Mouse (Mus musculus): Measurements from ENCODE around the gene Tfip11.

The Tfip11 gene

DNA sequence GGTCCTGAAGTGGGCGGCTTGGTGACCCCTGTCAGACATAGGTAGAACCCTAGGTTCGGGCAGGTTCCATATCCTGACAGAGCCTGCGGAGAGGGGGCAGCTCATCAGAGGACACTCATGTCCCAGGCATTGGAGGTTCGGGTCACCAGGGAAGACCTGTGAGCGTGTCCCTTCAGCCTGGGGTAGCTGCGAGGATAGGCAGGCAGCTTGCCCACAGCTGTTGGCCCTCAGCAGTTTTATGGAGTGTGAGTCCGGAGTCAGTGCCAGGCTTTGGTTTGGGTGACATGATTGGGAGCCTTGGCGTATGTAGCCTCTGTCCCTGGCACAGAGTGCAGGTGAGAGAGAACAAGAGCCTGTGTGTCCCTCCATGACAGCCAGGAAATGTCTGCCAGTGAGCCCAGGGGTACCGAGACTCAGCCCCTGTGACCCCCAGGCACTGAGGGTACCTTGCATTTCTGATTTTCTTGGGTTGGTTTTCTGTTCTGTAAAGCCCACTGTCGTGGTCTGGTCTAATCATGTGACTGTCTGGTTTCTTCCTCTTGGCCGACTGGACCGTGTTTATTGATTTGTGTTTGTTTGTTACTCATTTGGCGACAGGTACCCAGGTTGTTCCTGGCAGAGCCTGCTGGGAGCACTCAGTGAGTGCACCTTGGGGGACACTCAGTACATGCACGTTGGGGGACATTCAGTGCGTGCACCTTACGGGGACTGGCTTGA is 36.2 kb upstream of the Tfip11 start:
- WGBS = 71% methylated on average over 16 of the region's 16 CpGs

DNA sequence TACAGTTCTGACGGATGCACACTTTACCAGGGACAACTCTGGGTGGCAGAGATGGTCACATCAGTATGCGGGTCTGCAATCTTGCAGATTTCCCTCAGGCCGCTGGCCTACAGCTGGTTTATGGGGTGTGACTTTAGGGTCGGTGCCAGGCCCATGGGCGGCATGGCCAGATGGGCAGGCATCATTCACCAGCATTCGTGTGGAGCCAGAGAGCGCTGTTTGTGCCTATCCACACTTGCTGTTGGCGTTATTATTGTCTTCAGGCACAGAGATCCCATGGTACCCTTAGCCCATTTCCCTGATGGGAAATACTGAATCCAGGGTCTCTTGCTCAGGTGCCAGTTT is 35.6 kb upstream of the Tfip11 start:
- 75% methylated on average over 8 of the region's 8 CpGs for WGBS

DNA sequence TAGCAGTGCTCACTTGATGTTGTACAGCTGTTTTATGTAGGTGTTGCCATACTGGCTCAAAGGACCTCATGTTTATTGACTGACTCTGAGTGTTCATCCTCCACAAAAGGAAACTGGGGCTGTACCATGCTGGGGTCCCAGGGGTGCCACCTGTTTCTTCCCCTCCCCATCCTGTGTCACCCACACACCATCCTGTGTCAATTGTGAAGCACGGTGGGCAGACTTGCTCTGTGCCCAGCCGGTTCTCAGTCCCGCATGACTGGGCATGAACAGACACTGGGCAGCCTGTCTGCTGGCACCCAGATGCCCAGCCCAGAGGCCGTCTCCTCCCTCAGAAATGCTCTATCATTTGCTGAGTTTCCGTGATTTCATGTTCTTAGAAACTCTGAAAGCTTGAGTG is 34.3 kb upstream of the Tfip11 start:
- WGBS = 59% methylated on average over 5 of the region's 5 CpGs

- 65% methylated on average over 17 of the region's 17 CpGs for WGBS
Measured at GRCm38 (mm10) chr5:112292343-112292980, 33.7 kb upstream of the Tfip11 start.

GRCm38 (mm10) chr5:112293800-112294199 is 32.4 kb upstream of the Tfip11 start:
- WGBS = 75% methylated on average over 2 of the region's 2 CpGs

GRCm38 (mm10) chr5:112294696-112295095 is 31.5 kb upstream of the Tfip11 start:
- WGBS = 76% methylated on average over 4 of the region's 4 CpGs

DNA sequence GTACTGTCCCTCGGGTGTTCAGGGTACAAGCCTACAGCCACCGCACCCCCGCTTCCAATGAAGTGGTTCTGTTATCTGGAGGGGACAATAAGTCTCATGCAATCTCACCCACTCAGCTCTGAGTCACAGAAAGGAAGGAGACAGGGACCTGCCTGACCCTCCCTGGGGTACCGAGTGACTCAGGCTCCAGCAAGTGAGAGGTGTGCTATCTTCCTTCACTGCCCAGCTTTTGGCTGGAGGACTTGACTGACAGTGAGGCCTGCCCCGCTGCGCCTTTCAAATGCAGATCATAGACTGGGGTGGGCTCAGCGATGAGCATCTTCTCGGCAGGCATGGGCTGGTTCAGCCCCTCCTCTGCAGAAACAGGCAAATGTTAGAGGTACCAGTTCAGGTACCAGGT is 31.0 kb upstream of the Tfip11 start:
- WGBS = 67% methylated on average over 8 of the region's 8 CpGs

- 75% methylated on average over 8 of the region's 8 CpGs for WGBS
Measured at GRCm38 (mm10) chr5:112295564-112295963, 30.6 kb upstream of the Tfip11 start.

GRCm38 (mm10) chr5:112296404-112297181 is 29.6 kb upstream of the Tfip11 start:
- WGBS = 39% methylated on average over 6 of the region's 6 CpGs

DNA sequence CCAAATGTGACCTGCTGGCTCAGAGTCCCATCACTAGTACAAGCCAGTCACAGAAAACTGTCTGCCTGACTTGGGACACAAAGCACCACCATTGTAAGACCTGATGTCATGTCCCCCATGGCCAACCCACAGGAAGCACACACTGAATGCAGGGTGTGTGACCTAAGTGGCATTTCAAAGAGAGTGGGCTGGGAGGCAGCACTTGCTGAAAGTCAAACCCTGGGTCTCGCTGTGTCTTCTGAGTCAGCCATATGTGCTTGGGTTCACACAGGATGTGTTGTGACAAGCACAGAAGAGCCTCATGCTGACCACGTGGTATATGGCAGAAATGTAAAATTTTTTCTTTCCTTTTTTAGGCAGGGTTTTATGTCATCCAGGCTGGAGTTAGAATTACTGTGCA is 28.9 kb upstream of the Tfip11 start:
- WGBS = 25% methylated on average over 2 of the region's 2 CpGs

GRCm38 (mm10) chr5:112298226-112298988 is 27.8 kb upstream of the Tfip11 start:
- WGBS = 71% methylated on average over 12 of the region's 12 CpGs

- 83% methylated on average over 4 of the region's 4 CpGs for WGBS
Measured at GRCm38 (mm10) chr5:112299399-112299798, 26.8 kb upstream of the Tfip11 start.

- 68% methylated on average over 2 of the region's 2 CpGs for WGBS
Measured at GRCm38 (mm10) chr5:112300112-112300511, 26.0 kb upstream of the Tfip11 start.

GRCm38 (mm10) chr5:112300721-112301308 is 25.3 kb upstream of the Tfip11 start:
- 63% methylated on average over 6 of the region's 6 CpGs for WGBS

GRCm38 (mm10) chr5:112301694-112302093 is 24.5 kb upstream of the Tfip11 start:
- 73% methylated on average over 4 of the region's 4 CpGs for WGBS

DNA sequence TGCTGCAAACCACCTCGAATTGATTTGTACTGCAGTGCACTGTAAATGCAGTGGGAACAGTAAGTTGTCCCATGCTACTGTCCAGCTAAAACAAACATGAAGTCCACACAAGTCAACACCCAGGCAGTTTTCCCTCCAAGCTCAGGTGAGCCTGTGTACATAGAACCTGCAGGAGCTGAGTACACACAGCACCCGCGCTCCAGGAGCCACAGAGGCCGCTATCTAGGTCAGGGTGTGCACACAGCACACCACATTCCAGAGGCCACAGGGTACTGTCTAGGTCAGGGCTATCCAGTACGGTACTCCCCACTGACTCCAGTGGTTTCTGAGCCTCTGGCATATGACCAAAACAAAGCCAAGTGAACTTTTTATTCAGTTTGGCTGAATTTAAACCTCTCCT is 23.8 kb upstream of the Tfip11 start:
- 78% methylated on average over 5 of the region's 5 CpGs for WGBS

DNA sequence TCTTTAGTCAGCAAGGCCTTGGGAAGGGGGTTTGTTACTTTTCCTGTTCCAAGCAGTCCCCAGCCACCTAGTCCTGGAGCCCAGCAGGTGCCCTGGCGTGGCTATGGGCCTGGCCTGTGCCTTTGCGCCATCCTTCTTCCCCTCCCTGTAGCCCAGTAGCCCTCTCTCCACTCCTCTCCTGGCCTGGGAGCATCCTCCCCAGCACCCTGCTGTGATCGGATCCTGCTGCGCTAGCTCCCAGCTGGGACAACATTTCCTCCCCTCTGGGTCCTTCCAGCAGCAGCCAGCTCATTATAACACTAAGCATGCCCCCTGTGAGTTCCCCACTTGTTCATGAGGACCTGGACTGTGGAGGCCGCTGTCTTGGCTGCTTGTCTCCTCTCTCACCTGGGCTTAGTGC is 20.3 kb upstream of the Tfip11 start:
- 67% methylated on average over 5 of the region's 5 CpGs for WGBS

DNA sequence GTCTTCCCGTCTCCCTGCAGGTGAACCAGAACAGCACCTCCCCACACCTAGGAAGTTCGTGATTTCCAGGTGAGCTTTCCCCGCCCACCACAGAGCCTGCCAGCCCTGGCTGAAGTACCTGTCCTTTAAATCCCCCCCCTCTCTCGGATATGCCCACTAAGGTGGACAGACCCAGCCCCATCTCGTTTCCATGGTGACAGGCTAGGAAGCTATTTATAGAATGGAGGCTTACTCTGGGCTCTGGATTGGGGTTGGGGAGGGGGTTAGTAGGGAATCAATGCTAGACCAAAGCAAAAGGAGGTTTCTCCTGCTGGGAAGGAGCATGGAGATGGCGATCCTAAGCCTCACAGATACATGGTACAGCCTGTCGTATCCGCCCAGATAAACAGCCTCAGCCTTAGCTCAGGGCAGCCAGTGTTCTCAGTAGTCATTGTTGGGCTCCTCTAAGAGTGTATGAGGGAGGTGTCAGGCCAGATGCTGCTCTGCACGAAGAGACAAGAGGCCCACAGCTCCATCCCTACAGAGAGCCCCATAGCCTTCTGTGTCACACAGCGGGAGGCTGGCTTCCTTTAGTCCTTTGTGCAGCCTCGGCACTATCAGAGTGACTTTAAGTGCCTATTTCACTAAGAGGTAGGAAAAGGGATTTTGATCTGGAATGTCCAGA is 12.8 kb upstream of the Tfip11 start:
- WGBS = 47% methylated on average over 11 of the region's 11 CpGs

GRCm38 (mm10) chr5:112316468-112316867 is 9.7 kb upstream of the Tfip11 start:
- 86% methylated on average over 5 of the region's 5 CpGs for WGBS

- 46% methylated on average over 5 of the region's 5 CpGs for WGBS
Measured at GRCm38 (mm10) chr5:112317328-112317727, 8.8 kb upstream of the Tfip11 start.

GRCm38 (mm10) chr5:112319343-112319742 is 6.8 kb upstream of the Tfip11 start:
- WGBS = 74% methylated on average over 2 of the region's 2 CpGs

All from cerebral cortex, adult 2 months (tissue).